Mouse (Mus musculus): Measurements from ENCODE around the gene Cd59b.
A peak's percentile ranks its signal among the peaks of the same experiment; 100 is the strongest.
"Not testable (repeated sequence)": the region's sequence is repeated elsewhere in the genome, so short reads cannot be mapped to it uniquely, and the experiment has no call there.

Cd59b gene

DNA sequence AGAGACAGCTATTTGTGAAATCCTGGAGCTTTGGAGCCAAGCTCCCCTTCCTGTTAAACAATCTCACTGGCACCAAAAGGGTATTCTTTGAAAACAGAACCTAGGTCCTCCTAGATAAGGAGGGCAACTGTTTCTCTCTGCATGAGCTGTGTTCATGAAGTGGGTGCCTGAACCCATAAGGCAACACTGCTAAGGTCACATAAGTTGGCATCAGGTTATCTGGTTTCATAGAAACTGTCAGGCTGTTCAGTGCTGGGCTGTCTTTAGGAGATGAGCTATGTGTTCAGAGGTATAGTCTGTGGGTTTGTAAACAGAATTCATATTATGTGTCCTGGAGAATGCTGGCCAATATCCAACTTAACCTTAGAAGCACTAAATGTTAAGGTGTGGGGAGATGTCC lies 47.5 kb downstream of the Cd59b start:
- not testable (repeated sequence) for DNase-seq (ENCODE audit: low spot score in 2 of 2)

GRCm38 (mm10) chr2:104119097-104119496 lies 49.4 kb downstream of the Cd59b start:
- no peak for DNase-seq (ENCODE audit: low spot score in 2 of 2)

GRCm38 (mm10) chr2:104120312-104120711 lies 50.7 kb downstream of the Cd59b start:
- no peak for DNase-seq (ENCODE audit: low spot score in 2 of 2)

DNA sequence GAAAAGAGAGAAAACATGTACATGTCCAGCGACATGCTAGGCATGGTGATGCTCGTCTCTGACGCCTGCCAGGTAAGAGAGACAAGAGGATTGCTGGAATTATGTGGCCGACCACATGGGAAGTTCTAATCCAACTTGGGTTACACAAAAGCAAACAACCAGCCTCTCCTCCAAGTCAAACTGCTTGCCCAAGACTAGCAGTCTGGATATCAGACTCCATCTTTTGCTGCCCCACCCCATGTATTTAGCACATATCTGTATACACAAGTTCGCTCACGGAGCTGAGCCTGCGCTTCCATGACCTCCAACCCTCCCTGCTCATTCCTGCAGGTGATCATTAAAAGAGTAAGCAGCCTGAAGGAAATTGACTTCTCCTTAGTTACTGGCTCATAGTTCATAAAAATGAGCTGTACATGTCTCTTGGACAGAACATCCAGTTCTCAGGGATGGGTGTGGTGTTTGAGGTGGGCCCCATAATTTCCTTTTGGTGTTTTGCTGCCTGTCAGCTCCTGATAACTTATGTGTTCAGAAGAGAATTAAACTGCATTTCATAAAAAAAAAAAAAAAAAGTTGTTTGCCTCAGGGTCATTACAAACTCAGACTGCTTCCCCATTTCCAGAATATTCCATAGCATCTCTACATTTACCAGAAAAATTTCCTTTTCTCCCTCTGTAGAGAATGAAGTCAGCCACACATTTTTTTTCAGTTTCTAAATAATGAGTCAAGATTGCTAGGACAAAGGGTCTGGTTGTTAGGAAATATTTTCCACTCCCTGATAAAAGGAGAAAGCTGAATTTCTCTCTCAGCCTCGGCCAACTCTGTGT lies 52.2 kb downstream of the Cd59b start:
- DNase-seq (ENCODE audit: low spot score in 2 of 2), result no peak

- DNase-seq (ENCODE audit: low spot score in 2 of 2), result peak; percentile 79 to 88
Measured at GRCm38 (mm10) chr2:104122505-104123378, 53.1 kb downstream of the Cd59b start, which contains the start of gene A930018P22Rik. Gene A930018P22Rik (plus strand): TSS chr2:104122769.

GRCm38 (mm10) chr2:104123540-104123939 lies 53.9 kb downstream of the Cd59b start:
- no peak for DNase-seq (ENCODE audit: low spot score in 2 of 2)

DNA sequence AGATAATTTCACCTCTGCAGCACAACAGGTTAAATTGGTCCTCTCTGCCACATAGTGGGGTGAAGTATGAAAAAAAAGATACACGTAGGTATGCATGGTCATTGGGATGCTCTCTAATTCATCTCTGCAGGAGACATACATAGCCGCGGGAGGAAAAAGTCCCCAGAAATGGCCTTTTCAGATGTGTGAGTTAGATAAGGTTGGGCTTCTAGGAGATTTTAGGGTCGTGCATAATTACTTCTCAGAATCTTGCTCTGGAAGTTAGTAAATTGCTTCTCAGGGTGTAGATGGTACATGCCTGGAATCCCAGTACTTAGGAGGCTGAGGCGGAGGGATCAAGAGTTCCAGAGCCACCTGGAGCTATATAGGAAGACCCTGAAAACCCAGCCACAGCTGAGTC lies 54.4 kb downstream of the Cd59b start:
- DNase-seq (ENCODE audit: low spot score in 2 of 2), result no peak

- no peak for DNase-seq (ENCODE audit: low spot score in 2 of 2)
Measured at GRCm38 (mm10) chr2:104128803-104129531, 59.3 kb downstream of the Cd59b start.

DNA sequence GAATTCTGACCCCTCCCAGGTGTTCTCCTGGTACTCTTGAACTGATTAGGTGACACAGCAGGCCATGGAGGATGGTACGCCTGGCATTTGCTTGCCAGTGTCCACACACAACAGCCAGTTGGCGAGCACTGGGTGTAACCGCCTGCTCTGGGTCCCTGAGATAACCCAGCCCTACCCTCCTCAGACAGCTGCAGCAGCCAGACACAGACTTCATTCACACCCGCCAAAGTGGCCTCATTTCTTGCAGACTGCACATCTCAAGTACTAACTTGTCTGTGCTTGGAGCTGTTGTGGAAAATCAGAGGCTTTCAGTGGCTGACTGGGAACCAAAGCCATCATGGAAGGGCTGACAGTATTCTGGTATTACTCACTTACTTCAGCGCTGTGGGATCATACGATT lies 60.5 kb downstream of the Cd59b start:
- DNase-seq (ENCODE audit: low spot score in 2 of 2), result no peak

DNA sequence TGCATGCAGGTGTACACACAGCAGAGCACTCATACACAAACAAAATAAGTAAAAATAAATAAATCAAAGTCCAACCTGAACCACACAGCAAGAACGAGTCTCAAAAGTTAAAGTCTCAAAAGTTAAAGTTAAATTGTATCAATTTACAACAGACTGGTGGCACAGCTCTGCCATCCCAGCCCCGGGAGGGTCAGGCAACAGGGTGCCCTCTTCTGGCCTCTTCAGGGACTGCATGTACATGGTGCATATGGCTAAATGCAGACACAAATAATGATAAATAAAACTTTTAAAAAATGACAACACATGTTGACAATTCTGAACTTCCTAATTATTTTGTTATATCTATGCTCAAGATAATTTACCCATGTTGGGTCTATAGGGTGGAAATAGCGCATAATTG lies 61.3 kb downstream of the Cd59b start:
- DNase-seq (ENCODE audit: low spot score in 2 of 2), result no peak

GRCm38 (mm10) chr2:104132266-104132859 lies 62.7 kb downstream of the Cd59b start:
- DNase-seq (ENCODE audit: low spot score in 2 of 2), result no peak

DNA sequence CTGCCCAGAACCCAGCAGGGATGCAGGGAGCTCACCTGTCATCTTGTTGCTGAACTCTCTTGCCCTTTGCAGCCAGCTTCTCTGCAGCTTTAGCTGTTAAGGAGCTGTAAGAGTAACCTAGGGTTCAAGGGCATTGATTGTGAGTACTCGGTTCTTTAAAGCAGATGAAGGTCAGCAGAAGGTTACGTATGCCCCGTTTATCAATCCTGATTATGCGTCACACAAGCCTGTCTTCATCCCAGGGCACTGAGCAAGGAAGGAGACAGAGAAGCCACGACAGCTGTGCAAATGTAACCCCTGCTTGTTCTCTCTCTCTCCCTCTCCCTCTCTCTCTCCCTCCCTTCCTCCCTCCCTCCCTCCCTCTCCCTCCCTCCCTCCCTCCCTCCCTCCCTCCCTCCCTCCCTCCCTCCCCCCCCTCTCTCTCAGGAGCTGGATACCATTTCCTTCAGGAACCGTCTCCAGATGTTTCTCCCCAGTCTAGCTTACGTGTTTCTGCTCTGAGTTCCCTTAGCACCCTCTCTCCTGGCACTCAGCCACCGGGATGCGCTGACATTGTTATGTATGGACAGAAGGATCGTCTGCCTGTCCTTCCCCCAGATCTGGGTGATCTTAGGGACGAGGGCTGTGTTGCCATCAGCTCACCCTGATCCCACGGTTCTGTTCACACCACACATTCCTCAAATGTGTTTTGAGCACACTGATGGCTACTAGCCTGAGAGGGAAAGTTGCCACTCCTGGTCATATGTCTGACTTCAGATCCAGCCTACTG lies 63.6 kb downstream of the Cd59b start:
- DNase-seq (ENCODE audit: low spot score in 2 of 2), result no peak

DNA sequence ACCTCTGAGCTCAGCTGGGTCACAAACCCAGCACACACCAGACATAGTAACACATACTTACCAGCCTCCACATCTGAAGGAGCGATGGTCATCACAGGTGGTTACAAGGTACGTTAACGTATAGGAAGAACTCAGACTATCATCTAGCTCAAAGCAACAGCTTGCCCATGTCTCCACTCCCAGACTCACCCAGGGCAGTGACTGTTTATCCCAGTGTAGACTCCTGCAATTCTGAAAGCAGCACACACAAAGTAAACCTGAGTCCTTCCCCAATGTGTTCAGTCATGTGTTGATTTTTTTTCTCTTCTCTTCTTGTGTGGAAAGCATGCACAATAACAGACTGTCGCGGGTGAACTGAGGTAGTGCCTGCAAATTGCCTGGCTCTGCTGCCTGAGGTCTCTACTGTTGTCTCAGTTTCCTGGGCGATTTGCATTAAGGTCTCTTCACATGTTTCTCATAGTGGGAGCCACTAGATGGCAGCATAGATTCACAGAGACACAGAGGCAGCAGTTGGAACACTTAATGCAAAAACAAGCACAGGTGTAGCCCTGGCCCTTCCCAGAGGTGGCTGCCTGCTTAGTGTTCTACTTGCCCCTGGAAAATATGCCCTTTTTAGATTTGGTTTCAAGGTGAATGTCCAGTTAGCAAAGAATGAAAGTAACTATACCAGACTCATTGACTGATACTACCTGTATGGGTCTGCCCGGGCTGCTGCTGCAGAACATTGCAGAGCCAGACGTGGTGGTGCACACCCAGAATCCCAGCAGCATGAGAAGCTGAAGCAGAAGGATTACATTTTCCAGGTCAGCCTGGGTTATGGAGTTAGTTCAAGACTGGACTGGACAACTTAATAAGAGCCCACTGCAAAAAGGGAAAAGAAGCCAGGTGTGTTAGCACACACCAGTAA lies 64.8 kb downstream of the Cd59b start:
- peak; percentile 44 to 48 for DNase-seq (ENCODE audit: low spot score in 2 of 2)

DNA sequence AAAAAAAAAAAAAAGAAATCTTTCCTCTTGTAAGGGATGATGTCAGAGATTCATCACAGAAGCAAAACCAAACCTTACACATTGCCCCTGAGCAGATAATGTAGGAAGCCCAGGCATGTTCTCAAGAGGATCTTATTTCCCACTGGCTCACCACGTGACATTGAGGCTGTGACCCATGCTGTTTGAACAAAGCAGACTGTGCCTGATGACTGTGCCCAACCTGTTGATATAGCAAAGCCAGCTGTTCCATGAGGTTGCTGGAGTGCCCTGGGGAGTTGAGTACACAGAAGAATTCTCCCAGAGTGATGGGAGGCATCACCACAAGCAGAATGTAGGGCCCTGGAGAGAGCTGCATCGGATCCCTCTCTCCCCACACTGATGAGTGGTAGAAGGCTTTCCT lies 66.3 kb downstream of the Cd59b start:
- DNase-seq (ENCODE audit: low spot score in 2 of 2), result no peak
